Mouse (Mus musculus) CH12.LX (cell line): Measurements from ENCODE around the gene Gpatch11.

Experiments
- BHLHE40 ChIP-seq: IDR thresholded peaks from 2 replicates; pipeline ENCODE4 v1.6.1; 2011; ENCODE audit warnings: mild to moderate bottlenecking, low read depth, low read length, improper control_type of control experiment
- CHD1 ChIP-seq: IDR thresholded peaks from 2 replicates; pipeline ENCODE4 v1.6.1; 2012; ENCODE audit warnings: low read depth, low read length, improper control_type of control experiment, inconsistent platforms
- CTCF ChIP-seq, 2 experiments: IDR thresholded peaks in 1 of 2; conservative IDR thresholded peaks in 1 of 2; 2 replicates each; pipeline ENCODE4 v1.5.1; 2011 to 2012; ENCODE audit warnings: low read depth in 2 of 2, low read length in 2 of 2, improper control_type of control experiment in 1 of 2, inconsistent platforms in 1 of 2, mild to moderate bottlenecking in 1 of 2, moderate library complexity in 1 of 2
- ELF1 ChIP-seq: IDR thresholded peaks from 2 replicates; pipeline ENCODE4 v1.6.1; 2014; ENCODE audit warnings: low read depth, mild to moderate bottlenecking, inconsistent platforms, low read length, improper control_type of control experiment
- EP300 ChIP-seq: IDR thresholded peaks from 2 replicates; pipeline ENCODE4 v1.6.1; 2011; ENCODE audit warnings: low read length, improper control_type of control experiment
- ETS1 ChIP-seq: conservative IDR thresholded peaks from 2 replicates; pipeline ENCODE4 v1.6.1; 2012; ENCODE audit warnings: low read depth, mild to moderate bottlenecking, inconsistent platforms, low read length, improper control_type of control experiment, moderate library complexity
- MAFK ChIP-seq: IDR thresholded peaks from 2 replicates; pipeline ENCODE4 v1.6.1; 2011; ENCODE audit warnings: low read length, improper control_type of control experiment; ENCODE audit not compliant: insufficient replicate concordance
- POLR2A ChIP-seq: IDR thresholded peaks from 2 replicates; pipeline ENCODE4 v1.6.1; 2011; ENCODE audit warnings: low read depth, mild to moderate bottlenecking, improper control_type of control experiment, low read length
- TCF12 ChIP-seq: IDR thresholded peaks from 2 replicates; pipeline ENCODE4 v1.6.1; 2014; ENCODE audit warnings: low read depth, mild to moderate bottlenecking, inconsistent platforms, low read length, improper control_type of control experiment
- ZC3H11A ChIP-seq: IDR thresholded peaks from 2 replicates; pipeline ENCODE4 v1.6.1; 2012; ENCODE audit warnings: low read depth, mild to moderate bottlenecking, inconsistent platforms, low read length, improper control_type of control experiment
- ZKSCAN1 ChIP-seq: IDR thresholded peaks from 2 replicates; pipeline ENCODE4 v1.6.1; 2012; ENCODE audit warnings: low read depth, inconsistent platforms, low read length, improper control_type of control experiment, borderline replicate concordance
- ZMIZ1 ChIP-seq: IDR thresholded peaks from 2 replicates; pipeline ENCODE4 v1.6.1; 2012; ENCODE audit warnings: low read depth, mild to moderate bottlenecking, inconsistent platforms, low read length, improper control_type of control experiment

- peak; percentile 22 to 72; a peak in 3 of 4 replicates for TF ChIP-seq CTCF (conservative IDR thresholded peaks at IDR 0.05 in 1 of 2, IDR thresholded peaks at IDR 0.05 in 1 of 2; ENCODE audit: low read depth in 2 of 2, low read length in 2 of 2)
- no peak for TF ChIP-seq ETS1
- no peak for TF ChIP-seq CHD1
- TF ChIP-seq ZMIZ1, result no peak
- no peak for TF ChIP-seq TCF12
- no peak for TF ChIP-seq ZKSCAN1
- TF ChIP-seq POLR2A, result no peak
- TF ChIP-seq MAFK, result no peak
- TF ChIP-seq BHLHE40, result no peak
- TF ChIP-seq EP300, result no peak
- no peak for TF ChIP-seq ELF1
- TF ChIP-seq ZC3H11A, result no peak
Measured at GRCm38 (mm10) chr17:78809019-78809418, 26.3 kb upstream of the Gpatch11 start.
